Mouse (Mus musculus) liver, embryonic 11.5 days (tissue): ENCODE measurements around the gene Tenm3. TPM values are rescaled to one million over a fixed set of nuclear protein-coding genes. Genes with fewer than 3 reads are reported as not detected.

Source experiments
- ATAC-seq: fragments of 200-750 bp; cut with Nextera tagmentation; replicated peaks from 2 replicates; pipeline ENCODE4 v1.8.0; 2017; ENCODE audit warnings: moderate number of reproducible peaks, mild to moderate bottlenecking, moderate TSS enrichment, moderate library complexity; ENCODE audit not compliant: low FRiP score
- DNase-seq: peaks from one replicate; pipeline ENCODE4 v3.0.0-alpha.2; 2017; ENCODE audit warnings: low spot score
- H3K27ac ChIP-seq: fragments of 300-500 bp; sonication (generic); 2 replicates; pipeline ENCODE4 v1.5.1; 2014; ENCODE audit warnings: mild to moderate bottlenecking, low read depth, low read length, control low read depth
- H3K27me3 ChIP-seq: fragments of 300-500 bp; sonication (generic); replicated peaks from 2 replicates; pipeline ENCODE4 v1.6.1; 2014; ENCODE audit warnings: low read length, mixed read lengths; ENCODE audit not compliant: control insufficient read depth, insufficient read depth
- H3K36me3 ChIP-seq: fragments of 300-500 bp; sonication (generic); 2 replicates; pipeline ENCODE4 v1.6.1; 2014; ENCODE audit warnings: mild to moderate bottlenecking, low read length, moderate library complexity, mixed read lengths; ENCODE audit not compliant: control insufficient read depth, insufficient read depth
- H3K4me1 ChIP-seq: fragments of 300-500 bp; sonication (generic); replicated peaks from 2 replicates; pipeline ENCODE4 v1.6.1; 2014; ENCODE audit warnings: low read length, mixed read lengths; ENCODE audit not compliant: control insufficient read depth, insufficient read depth
- H3K4me2 ChIP-seq: fragments of 300-500 bp; sonication (generic); 2 replicates; pipeline ENCODE4 v1.6.1; 2014; ENCODE audit warnings: mild to moderate bottlenecking, control low read depth, moderate library complexity
- H3K4me3 ChIP-seq: fragments of 300-500 bp; sonication (generic); 2 replicates; pipeline ENCODE4 v1.5.1; 2014; ENCODE audit warnings: low read depth, low read length, control low read depth
- H3K9ac ChIP-seq: fragments of 300-500 bp; sonication (generic); 2 replicates; pipeline ENCODE4 v1.6.1; 2014; ENCODE audit warnings: low read depth, low read length, control low read depth
- H3K9me3 ChIP-seq: fragments of 300-500 bp; sonication (generic); 2 replicates; pipeline ENCODE4 v1.6.1; 2016; ENCODE audit warnings: low read length, inconsistent platforms, mixed read lengths; ENCODE audit not compliant: control insufficient read depth
- WGBS: fragments of 180-500 bp; shearing (Covaris S2); extraction: QIAGEN DNeasy Blood & Tissue Kit; methylation state at CpG from one replicate; pipeline ENCODE4 v1.1.7; 2014; 5-methylcytosine and 5-hydroxymethylcytosine counted together
- polyA plus RNA-seq: library from polyadenylated mRNA; unstranded; fragments of >200 nt; fragmentation: Nextera tagmentation; extraction: Ambion mirVana; gene quantifications from 2 replicates; pipeline ENCODE4 v1.2.1, GENCODE M21; 2014

The Tenm3 gene
- polyA plus RNA-seq, 1 experiment from 2014 or later: 13.6 TPM

DNA sequence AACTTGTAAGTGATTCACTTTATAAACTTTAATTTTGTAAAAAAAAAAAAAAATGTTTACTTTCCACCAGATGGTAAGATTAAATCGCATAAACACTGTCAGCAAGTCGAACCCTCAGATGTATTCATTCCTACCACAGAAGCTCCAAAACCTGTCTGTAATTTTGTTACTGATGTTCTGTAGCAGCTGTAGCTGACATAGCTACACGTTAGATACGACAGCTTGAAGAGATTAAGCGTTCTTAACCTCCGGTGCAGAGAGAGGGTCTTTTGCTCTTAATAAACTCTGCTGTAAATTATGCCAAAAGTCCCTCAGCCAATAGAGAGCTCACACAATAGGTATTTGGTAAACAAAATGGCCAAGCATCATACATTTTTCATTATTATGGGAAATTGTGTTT lies 23.8 kb downstream of the Tenm3 start:
- Histone ChIP-seq H3K36me3 (no peaks in the 10 kb centered on the region), H3K4me1 (no peaks in the 10 kb centered on the region), H3K4me3 (no peak overlapping the region), H3K27ac (no peak overlapping the region), H3K4me2 (no peak overlapping the region), H3K27me3 (no peaks in the 10 kb centered on the region), H3K9me3 (no peaks in the 10 kb centered on the region), H3K9ac (no peak overlapping the region)
- no peak for ATAC-seq
- 49% methylated on average over 6 of the region's 6 CpGs for WGBS
- DNase-seq: no peak

DNA sequence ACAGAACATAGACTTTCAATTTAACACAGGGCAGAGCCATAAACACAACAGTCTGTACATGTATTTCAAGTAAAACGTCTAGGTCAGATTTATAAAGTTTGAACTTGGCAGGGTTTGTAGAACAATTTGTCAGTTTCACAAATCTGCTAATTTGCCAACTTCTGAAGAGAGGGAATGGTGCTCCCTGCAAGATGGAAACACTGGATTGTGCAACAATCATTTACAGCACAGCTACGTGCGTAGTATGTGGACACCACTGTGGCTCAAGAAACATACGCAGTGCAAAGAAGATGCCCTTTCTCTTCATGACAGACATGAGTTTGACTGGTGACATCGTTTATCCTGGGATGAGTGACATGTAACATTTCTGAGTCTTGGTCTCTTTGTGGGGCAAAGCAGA lies 24.4 kb downstream of the Tenm3 start:
- ATAC-seq: no peak
- no peaks in the 10 kb centered on the region for H3K4me1 ChIP-seq
- no peak overlapping the region for H3K9ac ChIP-seq
- no peak overlapping the region for H3K27ac ChIP-seq
- 72% methylated on average over 5 of the region's 5 CpGs for WGBS
- no peak overlapping the region for H3K4me3 ChIP-seq
- no peak for DNase-seq
- no peaks in the 10 kb centered on the region for H3K36me3 ChIP-seq
- H3K9me3 ChIP-seq: no peaks in the 10 kb centered on the region
- no peaks in the 10 kb centered on the region for H3K27me3 ChIP-seq
- H3K4me2 ChIP-seq: no peak overlapping the region

DNA sequence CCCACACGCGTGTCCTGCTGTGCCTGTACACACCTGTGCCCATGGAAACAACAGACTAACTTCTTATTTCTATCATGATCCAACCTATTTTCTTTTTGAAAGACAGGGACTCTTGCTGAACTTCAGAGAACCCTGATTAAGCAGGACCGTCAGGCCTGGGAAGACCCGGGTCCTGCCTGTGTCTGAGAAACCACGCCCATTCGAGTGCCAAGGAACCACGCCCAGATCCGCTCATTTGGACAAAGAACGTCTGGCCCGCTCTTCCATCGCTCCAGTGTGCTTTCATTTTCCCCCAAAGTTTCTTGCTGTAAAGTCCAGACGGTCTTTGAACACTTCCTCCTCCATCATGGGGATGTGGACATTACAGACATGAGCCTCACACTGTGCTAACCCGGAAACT lies 26.8 kb downstream of the Tenm3 start:
- no peaks in the 10 kb centered on the region for H3K36me3 ChIP-seq
- no peaks in the 10 kb centered on the region for H3K9me3 ChIP-seq
- H3K27me3 ChIP-seq: no peaks in the 10 kb centered on the region
- H3K4me1 ChIP-seq: no peaks in the 10 kb centered on the region
- H3K4me2 ChIP-seq: peak overlapping the region; percentile 12; the same call in 1 of the 2 replicates
- WGBS: 58% methylated on average over 13 of the region's 13 CpGs
- no peak overlapping the region for H3K27ac ChIP-seq
- no peak overlapping the region for H3K9ac ChIP-seq
- H3K4me3 ChIP-seq: no peak overlapping the region
- ATAC-seq (no peak), DNase-seq (no peak)

DNA sequence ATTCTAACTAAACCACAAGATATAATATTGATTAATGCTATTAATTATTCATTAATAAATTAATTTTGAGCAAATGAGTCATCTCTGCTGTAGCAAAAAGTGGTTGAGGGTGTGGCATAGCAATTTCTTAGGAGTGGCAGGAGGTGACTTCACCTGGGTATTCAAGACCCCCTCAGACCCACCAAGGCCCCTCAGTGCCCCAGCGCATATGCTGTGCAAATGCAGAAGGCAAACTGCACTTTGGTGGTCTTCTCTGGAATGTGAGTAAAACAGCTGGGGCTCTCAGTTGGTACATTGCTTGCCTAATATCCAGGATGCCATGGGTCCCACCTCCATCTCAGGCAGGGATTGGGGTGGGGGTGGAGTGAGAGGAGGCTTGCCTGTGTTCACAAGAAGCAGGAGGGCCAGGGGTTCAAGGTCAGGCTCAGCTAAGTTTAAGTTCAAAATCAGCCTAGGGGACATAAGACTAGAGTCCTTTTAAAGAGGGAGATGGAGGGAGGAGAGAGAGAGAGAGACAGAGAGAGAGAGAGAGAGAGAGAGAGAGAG lies 31.5 kb downstream of the Tenm3 start:
- DNase-seq (no peak), ATAC-seq (no peak)
- Histone ChIP-seq H3K27me3 (no peaks in the 10 kb centered on the region), H3K27ac (no peak overlapping the region), H3K9ac (no peak overlapping the region), H3K36me3 (no peaks in the 10 kb centered on the region), H3K9me3 (no peaks in the 10 kb centered on the region), H3K4me3 (no peak overlapping the region), H3K4me2 (no peak overlapping the region; the same call in 1 of the 2 replicates), H3K4me1 (no peaks in the 10 kb centered on the region)
- 87% methylated on average over 1 of the region's 1 CpGs for WGBS

DNA sequence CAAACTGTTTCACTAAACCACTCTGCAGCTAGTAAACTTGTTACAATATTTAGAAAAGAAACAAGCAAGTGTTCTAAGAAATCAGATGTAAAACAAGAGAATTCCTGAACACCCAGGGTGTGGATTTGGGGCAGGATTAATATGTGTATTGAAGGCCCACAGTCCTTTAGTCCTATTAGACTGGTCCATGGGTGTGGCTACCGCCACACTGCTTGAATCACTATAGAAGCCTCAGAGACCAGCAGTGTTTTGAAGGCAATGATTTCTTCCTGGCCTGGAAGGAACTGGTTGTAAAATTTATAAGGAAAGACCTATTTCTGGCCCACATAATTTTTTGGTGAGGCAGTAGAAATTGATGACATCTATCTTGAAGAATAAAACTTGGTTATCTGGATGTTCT lies 33.1 kb downstream of the Tenm3 start:
- Histone ChIP-seq H3K27ac (no peak overlapping the region), H3K4me3 (no peak overlapping the region), H3K4me1 (no peaks in the 10 kb centered on the region), H3K9ac (no peak overlapping the region), H3K36me3 (no peaks in the 10 kb centered on the region), H3K27me3 (no peaks in the 10 kb centered on the region), H3K9me3 (no peaks in the 10 kb centered on the region), H3K4me2 (no peak overlapping the region)
- DNase-seq (no peak), ATAC-seq (no peak)
- WGBS: 79% methylated on average over 1 of the region's 1 CpGs

DNA sequence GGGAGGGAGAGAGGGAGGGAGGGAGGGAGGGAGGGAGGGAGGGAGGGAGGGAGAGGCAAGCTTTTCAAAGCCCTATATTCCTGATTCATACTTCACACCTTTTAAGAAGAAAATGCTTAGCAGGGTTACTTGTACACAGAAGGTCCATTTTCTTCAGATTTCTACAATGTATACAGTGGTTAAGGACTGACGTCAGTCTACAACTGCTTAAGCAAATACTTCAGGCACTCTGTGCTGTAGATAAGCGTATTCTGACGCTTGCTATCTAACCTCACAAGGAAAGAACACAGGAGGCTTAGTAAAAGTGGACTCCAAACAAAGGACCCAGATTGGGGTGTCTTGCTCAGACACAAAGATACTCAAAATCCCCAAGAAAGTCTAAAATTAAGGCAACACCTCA lies 34.6 kb downstream of the Tenm3 start:
- DNase-seq (no peak), ATAC-seq (no peak)
- Histone ChIP-seq H3K9ac (no peak overlapping the region), H3K27me3 (no peaks in the 10 kb centered on the region), H3K4me1 (no peaks in the 10 kb centered on the region), H3K4me2 (no peak overlapping the region), H3K4me3 (no peak overlapping the region), H3K27ac (no peak overlapping the region), H3K36me3 (no peaks in the 10 kb centered on the region), H3K9me3 (no peaks in the 10 kb centered on the region)
- 22% methylated on average over 3 of the region's 3 CpGs for WGBS

DNA sequence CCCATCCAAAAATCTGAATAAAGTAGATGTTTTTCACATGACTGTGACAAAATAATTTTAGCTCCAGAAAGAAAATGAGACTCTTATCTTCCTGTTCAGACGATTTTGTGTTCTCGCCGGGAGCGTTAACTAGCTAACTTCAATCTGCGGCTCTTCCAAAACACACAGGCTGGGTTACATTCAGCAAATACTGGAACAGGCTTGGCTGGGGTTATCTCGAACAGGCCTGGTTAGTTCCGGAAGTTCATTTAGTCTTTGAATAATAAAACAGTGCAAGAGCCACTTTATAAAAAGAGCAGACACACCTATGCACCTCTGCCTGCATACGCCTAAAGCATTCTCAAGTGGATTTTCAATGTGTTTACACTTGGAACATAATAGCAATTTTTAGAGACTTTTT lies 40.7 kb downstream of the Tenm3 start:
- H3K27me3 ChIP-seq: no peaks in the 10 kb centered on the region
- H3K27ac ChIP-seq: no peak overlapping the region
- no peaks in the 10 kb centered on the region for H3K9me3 ChIP-seq
- no peak for DNase-seq
- ATAC-seq: no peak
- H3K9ac ChIP-seq: no peak overlapping the region
- no peak overlapping the region for H3K4me3 ChIP-seq
- H3K36me3 ChIP-seq: no peaks in the 10 kb centered on the region
- no peak overlapping the region for H3K4me2 ChIP-seq
- no peaks in the 10 kb centered on the region for H3K4me1 ChIP-seq
- 72% methylated on average over 8 of the region's 8 CpGs for WGBS

DNA sequence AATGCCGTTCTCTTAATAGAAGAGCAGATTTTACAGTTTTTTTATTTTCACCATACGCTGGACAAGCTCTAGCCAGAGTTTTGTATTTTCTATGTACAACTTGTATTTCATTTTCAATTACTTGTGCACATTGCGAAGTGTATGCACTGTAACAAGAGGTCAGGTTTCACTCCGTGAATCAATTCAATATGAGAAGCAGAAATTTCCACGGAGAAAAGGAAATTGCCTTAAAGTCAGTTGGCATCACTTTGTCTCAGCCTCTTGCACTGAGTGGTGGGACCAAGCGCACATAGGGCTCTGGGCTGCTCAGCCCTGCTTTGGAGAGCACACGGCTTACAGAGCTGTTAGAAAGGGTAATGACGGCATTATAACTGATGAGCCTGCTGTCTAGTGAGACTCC lies 41.5 kb downstream of the Tenm3 start:
- H3K27ac ChIP-seq: no peak overlapping the region
- DNase-seq (no peak), ATAC-seq (no peak)
- WGBS: 80% methylated on average over 8 of the region's 8 CpGs
- H3K9me3 ChIP-seq: no peaks in the 10 kb centered on the region
- no peaks in the 10 kb centered on the region for H3K27me3 ChIP-seq
- no peaks in the 10 kb centered on the region for H3K36me3 ChIP-seq
- H3K4me1 ChIP-seq: no peaks in the 10 kb centered on the region
- H3K4me2 ChIP-seq: no peak overlapping the region
- no peak overlapping the region for H3K9ac ChIP-seq
- no peak overlapping the region for H3K4me3 ChIP-seq

DNA sequence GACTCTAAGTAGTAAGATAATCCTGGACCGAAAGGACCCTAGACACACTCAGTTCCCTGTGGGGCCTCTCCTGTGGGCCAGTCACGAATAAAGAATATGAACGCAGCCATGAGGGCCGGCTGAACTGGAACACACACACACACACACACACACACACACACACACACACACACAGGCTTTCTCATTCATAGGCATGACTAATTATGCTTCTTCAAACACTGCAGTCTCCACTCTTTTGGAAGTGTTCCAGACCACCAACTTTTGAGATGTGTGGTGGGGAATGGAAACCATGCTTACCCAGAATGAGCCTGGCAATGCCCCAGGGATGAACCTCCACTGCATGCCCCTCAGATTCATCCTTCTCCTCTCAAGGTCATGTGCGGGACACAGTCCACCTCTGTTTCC lies 45.8 kb downstream of the Tenm3 start:
- H3K9me3 ChIP-seq: no peaks in the 10 kb centered on the region
- H3K27ac ChIP-seq: no peak overlapping the region
- H3K27me3 ChIP-seq: no peaks in the 10 kb centered on the region
- 83% methylated on average over 5 of the region's 5 CpGs for WGBS
- H3K4me2 ChIP-seq: no peak overlapping the region
- no peak for ATAC-seq
- no peaks in the 10 kb centered on the region for H3K36me3 ChIP-seq
- H3K4me1 ChIP-seq: no peaks in the 10 kb centered on the region
- H3K9ac ChIP-seq: no peak overlapping the region
- no peak overlapping the region for H3K4me3 ChIP-seq
- no peak for DNase-seq
